Mouse (Mus musculus): ENCODE results near the gene Slc51a.

Slc51a gene

DNA sequence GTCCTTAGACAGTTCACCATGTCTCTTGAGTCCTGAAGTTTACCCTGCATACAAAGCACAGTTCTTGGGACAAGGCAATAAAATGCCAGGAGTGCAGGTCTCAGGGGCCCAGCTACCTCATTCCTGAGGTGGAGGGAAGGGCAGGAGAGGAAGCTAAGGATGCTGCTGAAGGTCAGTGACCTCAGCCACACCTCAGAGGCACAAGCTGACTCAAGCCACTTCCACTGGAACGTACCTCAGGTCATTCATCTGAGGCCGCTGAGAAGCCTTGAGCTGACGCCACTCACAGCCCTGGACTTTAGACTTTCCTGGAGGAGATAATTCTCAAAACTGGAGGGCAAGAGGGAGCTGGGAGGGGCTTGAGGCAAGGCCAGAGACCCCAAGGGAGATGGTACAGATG is 1.3 kb upstream of the Slc51a start:
- Histone ChIP-seq H3K27me3 (ENCODE audit: insufficient read depth, low read length) (no peaks in the 10 kb centered on the region), H3K4me3 (replicated peaks; ENCODE audit: low read length) (no peak overlapping the region), H3K36me3 (ENCODE audit: insufficient read depth, low read length) (peaks cover 2% of the 10 kb centered on the region; the same call in 1 of the 2 replicates), H3K4me1 (replicated peaks; ENCODE audit: low read depth, low read length) (peaks cover 22% of the 10 kb centered on the region), H3K9me3 (ENCODE audit: low read length) (peaks cover 58% of the 10 kb centered on the region)
- no peak for TF ChIP-seq CTCF (conservative IDR thresholded peaks at IDR 0.05; ENCODE audit: low read length)

GRCm38 (mm10) chr16:32486046-32486445 is 1.6 kb downstream of the Slc51a start:
- no peak for TF ChIP-seq POU5F1 (IDR thresholded peaks at IDR 0.05; ENCODE audit: borderline replicate concordance, low read length)
- TF ChIP-seq NANOG (IDR thresholded peaks at IDR 0.05; ENCODE audit: borderline replicate concordance, low read length): no peak
- TF ChIP-seq CTCF (conservative IDR thresholded peaks at IDR 0.05; ENCODE audit: low read length): 0 out of 2 replicates have a peak, but pooled peaks have one; percentile 4
- no peaks in the 10 kb centered on the region for H3K27me3 ChIP-seq (ENCODE audit: insufficient read depth, low read length)
- H3K9me3 ChIP-seq (ENCODE audit: low read length): peaks cover 29% of the 10 kb centered on the region
- peaks cover 28% of the 10 kb centered on the region for H3K4me1 ChIP-seq (replicated peaks; ENCODE audit: low read depth, low read length)
- H3K36me3 ChIP-seq (ENCODE audit: insufficient read depth, low read length): peaks cover 2% of the 10 kb centered on the region; the same call in 1 of the 2 replicates
- no peak overlapping the region for H3K4me3 ChIP-seq (replicated peaks; ENCODE audit: low read length)

GRCm38 (mm10) chr16:32485209-32485608 is 2.5 kb downstream of the Slc51a start:
- Histone ChIP-seq H3K27me3 (ENCODE audit: insufficient read depth, low read length) (no peaks in the 10 kb centered on the region), H3K9me3 (ENCODE audit: low read length) (peaks cover 28% of the 10 kb centered on the region), H3K4me1 (replicated peaks; ENCODE audit: low read depth, low read length) (peaks cover 28% of the 10 kb centered on the region), H3K36me3 (ENCODE audit: insufficient read depth, low read length) (peaks cover 2% of the 10 kb centered on the region; the same call in 1 of the 2 replicates), H3K4me3 (replicated peaks; ENCODE audit: low read length) (no peak overlapping the region)
- TF ChIP-seq CTCF (conservative IDR thresholded peaks at IDR 0.05; ENCODE audit: low read length): no peak
- TF ChIP-seq POU5F1 (IDR thresholded peaks at IDR 0.05; ENCODE audit: borderline replicate concordance, low read length): no peak
- TF ChIP-seq NANOG (IDR thresholded peaks at IDR 0.05; ENCODE audit: borderline replicate concordance, low read length): no peak

GRCm38 (mm10) chr16:32484431-32484871 is 3.2 kb downstream of the Slc51a start:
- no peaks in the 10 kb centered on the region for H3K27me3 ChIP-seq (ENCODE audit: insufficient read depth, low read length)
- peak overlapping the region; percentile 20 for H3K4me3 ChIP-seq (replicated peaks; ENCODE audit: low read length)
- H3K36me3 ChIP-seq (ENCODE audit: insufficient read depth, low read length): peaks cover 2% of the 10 kb centered on the region; the same call in 1 of the 2 replicates
- TF ChIP-seq POU5F1 (IDR thresholded peaks at IDR 0.05; ENCODE audit: borderline replicate concordance, low read length) (no peak), NANOG (IDR thresholded peaks at IDR 0.05; ENCODE audit: borderline replicate concordance, low read length) (no peak), CTCF (conservative IDR thresholded peaks at IDR 0.05; ENCODE audit: low read length) (no peak)
- peaks cover 25% of the 10 kb centered on the region for H3K9me3 ChIP-seq (ENCODE audit: low read length)
- peaks cover 28% of the 10 kb centered on the region for H3K4me1 ChIP-seq (replicated peaks; ENCODE audit: low read depth, low read length)

- no peak overlapping the region for H3K4me3 ChIP-seq (replicated peaks; ENCODE audit: low read length)
- TF ChIP-seq NANOG (IDR thresholded peaks at IDR 0.05; ENCODE audit: borderline replicate concordance, low read length) (no peak), POU5F1 (IDR thresholded peaks at IDR 0.05; ENCODE audit: borderline replicate concordance, low read length) (no peak), CTCF (conservative IDR thresholded peaks at IDR 0.05; ENCODE audit: low read length) (no peak)
These were observed 8.3 kb downstream of the Slc51a start for GRCm38 (mm10) chr16:32479415-32479814.

DNA sequence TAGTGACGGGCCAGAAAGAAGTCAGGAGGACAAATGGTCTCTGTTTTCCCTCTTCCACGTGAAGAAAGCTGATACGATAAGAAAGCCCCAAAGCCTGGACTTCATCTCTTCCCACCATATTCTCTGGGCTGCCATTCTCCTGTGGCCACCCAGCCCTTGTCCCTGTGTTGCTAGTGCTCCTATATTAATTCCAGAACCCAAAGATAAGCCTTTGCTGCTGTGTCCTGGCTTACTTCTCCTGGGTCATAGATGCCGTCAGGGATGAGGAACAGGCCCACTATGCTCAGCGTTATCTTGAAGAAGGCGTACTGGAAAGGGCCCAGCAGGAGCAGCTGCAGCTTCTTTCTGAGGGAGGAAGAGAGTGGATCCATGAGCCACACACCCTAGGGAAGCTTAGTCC is 10.4 kb downstream of the Slc51a start:
- H3K27me3 ChIP-seq (ENCODE audit: insufficient read depth, low read length): no peaks in the 10 kb centered on the region
- no peaks in the 10 kb centered on the region for H3K4me1 ChIP-seq (replicated peaks; ENCODE audit: low read depth, low read length)
- H3K4me3 ChIP-seq (replicated peaks; ENCODE audit: low read length): no peak overlapping the region
- no peaks in the 10 kb centered on the region for H3K9me3 ChIP-seq (ENCODE audit: low read length)
- H3K36me3 ChIP-seq (ENCODE audit: insufficient read depth, low read length): peaks cover 3% of the 10 kb centered on the region
- TF ChIP-seq POU5F1 (IDR thresholded peaks at IDR 0.05; ENCODE audit: borderline replicate concordance, low read length) (no peak), NANOG (IDR thresholded peaks at IDR 0.05; ENCODE audit: borderline replicate concordance, low read length) (no peak), CTCF (conservative IDR thresholded peaks at IDR 0.05; ENCODE audit: low read length) (no peak)

More at GRCm38 (mm10) chr16:32479415-32479814, 8.3 kb downstream of the Slc51a start:
- Histone ChIP-seq H3K4me1 (replicated peaks; ENCODE audit: low read depth, low read length) (peaks cover 10% of the 10 kb centered on the region), H3K27me3 (ENCODE audit: insufficient read depth, low read length) (no peaks in the 10 kb centered on the region), H3K36me3 (ENCODE audit: insufficient read depth, low read length) (no peaks in the 10 kb centered on the region), H3K9me3 (ENCODE audit: low read length) (no peaks in the 10 kb centered on the region)

DNA sequence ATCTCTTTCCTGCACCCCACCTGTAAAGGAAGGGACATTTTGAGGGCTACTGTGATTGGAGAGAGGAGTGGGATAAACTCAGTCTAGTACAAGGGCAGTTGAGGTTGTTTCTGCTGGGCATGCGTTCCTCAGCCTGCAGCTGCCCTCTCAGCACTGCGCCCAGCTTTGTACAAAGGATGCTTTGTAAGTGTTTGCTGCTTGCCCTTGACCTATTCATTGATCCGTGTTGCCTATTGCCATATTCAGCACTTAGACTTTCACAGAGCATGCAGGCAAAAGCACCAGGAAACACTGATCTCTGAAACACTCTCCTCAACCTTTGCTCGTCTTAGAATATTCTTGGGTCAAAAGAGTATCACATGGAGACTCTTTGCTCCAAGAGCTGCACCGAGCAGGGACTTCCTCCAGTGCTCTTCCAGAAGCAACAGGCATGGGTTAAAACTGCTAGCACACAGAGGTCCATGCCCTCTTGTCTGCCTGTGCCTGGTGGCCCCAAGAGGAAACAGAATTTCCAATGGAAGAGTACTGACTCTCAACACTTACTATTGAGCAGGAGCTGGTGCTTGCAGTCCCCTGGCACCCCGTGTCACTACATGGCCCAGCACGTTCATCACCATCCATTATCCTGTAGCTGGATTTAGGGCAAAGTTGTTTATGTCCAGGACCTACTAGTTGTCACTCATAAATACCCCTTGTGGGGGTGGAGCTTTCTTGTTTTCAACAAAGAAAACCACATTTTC is 15.2 kb downstream of the Slc51a start:
- Histone ChIP-seq H3K36me3 (ENCODE audit: insufficient read depth, low read length) (peaks cover 36% of the 10 kb centered on the region), H3K4me3 (replicated peaks; ENCODE audit: low read length) (no peak overlapping the region), H3K27me3 (ENCODE audit: insufficient read depth, low read length) (no peaks in the 10 kb centered on the region), H3K9me3 (ENCODE audit: low read length) (no peaks in the 10 kb centered on the region), H3K4me1 (replicated peaks; ENCODE audit: low read depth, low read length) (no peaks in the 10 kb centered on the region)
- TF ChIP-seq NANOG (IDR thresholded peaks at IDR 0.05; ENCODE audit: borderline replicate concordance, low read length) (no peak), CTCF (conservative IDR thresholded peaks at IDR 0.05; ENCODE audit: low read length) (no peak), POU5F1 (IDR thresholded peaks at IDR 0.05; ENCODE audit: borderline replicate concordance, low read length) (no peak)

DNA sequence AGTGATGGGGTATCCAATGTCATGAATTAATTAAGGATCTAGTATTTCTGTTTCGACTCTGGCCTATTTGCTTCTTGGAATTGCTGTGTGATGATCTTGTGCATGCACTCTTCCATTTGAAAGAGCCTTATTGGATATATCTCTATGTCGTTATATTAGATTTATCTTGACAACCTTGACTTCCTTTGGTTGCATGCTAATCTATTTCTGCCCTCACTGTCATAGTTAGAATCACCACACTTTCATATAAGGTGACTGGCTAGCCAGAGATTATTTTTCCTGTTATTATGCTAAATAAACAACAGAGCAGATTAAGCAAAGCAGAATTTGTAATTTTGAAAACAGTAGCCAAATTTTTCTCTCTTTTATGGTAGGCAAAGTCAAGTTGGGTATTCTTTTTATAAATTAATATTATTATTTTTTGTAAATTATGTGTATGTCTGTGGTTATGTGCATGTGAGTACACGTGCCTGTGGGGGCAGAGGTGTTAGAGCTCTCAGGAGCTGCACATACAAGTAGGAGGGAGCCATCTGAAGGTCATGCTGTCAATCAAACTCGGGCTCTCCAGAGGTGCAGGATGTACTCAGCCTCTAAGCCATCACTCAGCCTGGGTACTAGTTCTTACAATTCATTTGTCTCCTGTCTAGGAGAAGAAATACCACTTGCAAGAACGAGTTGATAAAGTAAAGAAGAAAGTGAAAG is 18.1 kb downstream of the Slc51a start:
- H3K4me1 ChIP-seq (replicated peaks; ENCODE audit: low read depth, low read length): peaks cover 12% of the 10 kb centered on the region
- no peak overlapping the region for H3K4me3 ChIP-seq (replicated peaks; ENCODE audit: low read length)
- peaks cover 43% of the 10 kb centered on the region for H3K36me3 ChIP-seq (ENCODE audit: insufficient read depth, low read length)
- no peaks in the 10 kb centered on the region for H3K27me3 ChIP-seq (ENCODE audit: insufficient read depth, low read length)
- TF ChIP-seq NANOG (IDR thresholded peaks at IDR 0.05; ENCODE audit: borderline replicate concordance, low read length) (no peak), POU5F1 (IDR thresholded peaks at IDR 0.05; ENCODE audit: borderline replicate concordance, low read length) (no peak), CTCF (conservative IDR thresholded peaks at IDR 0.05; ENCODE audit: low read length) (no peak)
- no peaks in the 10 kb centered on the region for H3K9me3 ChIP-seq (ENCODE audit: low read length)

Measured in E14TG2a.4 (cell line).